Mouse (Mus musculus): Measurements from ENCODE around the gene Gm19684. TPM values are rescaled to one million over a fixed set of nuclear protein-coding genes. Genes with fewer than 3 reads are reported as not detected.
"Not testable (repeated sequence)": the region's sequence is repeated elsewhere in the genome, so short reads cannot be mapped to it uniquely, and the experiment has no call there.

The Gm19684 gene
- polyA plus RNA-seq, 1 experiment from 2014 or later, result not detected

GRCm38 (mm10) chr17:36110641-36111509 lies 10.6 kb upstream of the Gm19684 start:
- not testable (repeated sequence) for DNase-seq (ENCODE audit: low spot score); H3K4me1 ChIP-seq; H3K9me3 ChIP-seq; H3K36me3 ChIP-seq; H3K27ac ChIP-seq
- peaks cover 54% of the 10 kb centered on the region for H3K27me3 ChIP-seq (ENCODE audit: insufficient read depth, poor library complexity, severe bottlenecking)
- WGBS, result 1% methylated on average over 57 of the region's 57 CpGs
- peak overlapping the region; percentile 50 for H3K4me3 ChIP-seq

DNA sequence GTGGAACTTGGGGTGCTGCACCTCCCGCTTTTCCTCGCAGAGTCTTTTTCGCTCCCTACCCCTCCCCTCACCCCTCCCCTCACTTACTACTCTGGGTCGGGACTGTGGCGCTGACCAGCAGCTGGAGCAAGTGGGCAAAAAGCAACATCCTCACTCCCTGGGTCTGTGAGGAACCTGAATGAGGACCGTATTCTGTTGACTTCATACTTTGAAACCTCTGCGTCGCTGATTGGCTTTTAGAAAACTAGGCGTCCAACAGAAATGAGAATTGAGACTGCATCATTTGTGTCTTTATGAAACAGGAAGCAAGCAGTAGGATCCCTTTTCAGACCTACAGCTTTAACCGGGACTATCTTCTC lies 10.0 kb upstream of the Gm19684 start:
- WGBS, result 3% methylated on average over 10 of the region's 10 CpGs
- peaks cover 58% of the 10 kb centered on the region for H3K27me3 ChIP-seq (ENCODE audit: insufficient read depth, poor library complexity, severe bottlenecking)
- peak overlapping the region; percentile 50 for H3K4me3 ChIP-seq
- H3K9me3 ChIP-seq; DNase-seq (ENCODE audit: low spot score); H3K27ac ChIP-seq; H3K4me1 ChIP-seq; H3K36me3 ChIP-seq: not testable (repeated sequence)

- H3K36me3 ChIP-seq; H3K9me3 ChIP-seq; DNase-seq (ENCODE audit: low spot score); H3K27ac ChIP-seq; H3K4me1 ChIP-seq; H3K4me3 ChIP-seq: not testable (repeated sequence)
- H3K27me3 ChIP-seq (ENCODE audit: insufficient read depth, poor library complexity, severe bottlenecking), result peaks cover 60% of the 10 kb centered on the region
- WGBS, result 17% methylated on average over 6 of the region's 6 CpGs
These were observed 7.4 kb upstream of the Gm19684 start for GRCm38 (mm10) chr17:36113979-36114593.

- not testable (repeated sequence) for H3K27ac ChIP-seq; H3K4me3 ChIP-seq; H3K9me3 ChIP-seq; H3K36me3 ChIP-seq; H3K4me1 ChIP-seq; DNase-seq (ENCODE audit: low spot score)
- peaks cover 60% of the 10 kb centered on the region for H3K27me3 ChIP-seq (ENCODE audit: insufficient read depth, poor library complexity, severe bottlenecking)
- 24% methylated on average over 3 of the region's 3 CpGs for WGBS
These were observed 4.9 kb upstream of the Gm19684 start for GRCm38 (mm10) chr17:36116545-36116944.

DNA sequence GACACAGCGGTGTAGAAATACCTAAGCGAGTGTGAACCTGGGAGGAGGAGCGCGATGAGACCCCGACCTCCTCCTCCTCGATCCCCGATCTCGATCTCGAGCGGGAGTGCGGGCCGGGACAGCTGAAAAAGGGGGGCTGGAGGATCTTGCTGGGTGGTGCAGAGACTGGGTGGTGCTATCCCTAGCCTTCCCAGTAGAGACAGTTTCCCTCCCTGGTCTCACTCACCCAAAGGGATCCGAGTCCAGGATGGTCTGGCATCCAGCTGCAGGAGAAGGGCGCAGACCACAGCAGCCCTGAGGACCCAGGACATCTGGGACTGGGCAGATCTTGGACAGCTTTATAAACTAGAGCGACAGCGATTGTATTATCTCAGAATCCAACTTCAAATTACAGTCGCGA lies 639 bp upstream of the Gm19684 start:
- DNase-seq (ENCODE audit: low spot score); H3K9me3 ChIP-seq; H3K4me3 ChIP-seq; H3K4me1 ChIP-seq; H3K27ac ChIP-seq; H3K36me3 ChIP-seq: not testable (repeated sequence)
- peaks cover 54% of the 10 kb centered on the region for H3K27me3 ChIP-seq (ENCODE audit: insufficient read depth, poor library complexity, severe bottlenecking)
- 16% methylated on average over 18 of the region's 18 CpGs for WGBS

DNA sequence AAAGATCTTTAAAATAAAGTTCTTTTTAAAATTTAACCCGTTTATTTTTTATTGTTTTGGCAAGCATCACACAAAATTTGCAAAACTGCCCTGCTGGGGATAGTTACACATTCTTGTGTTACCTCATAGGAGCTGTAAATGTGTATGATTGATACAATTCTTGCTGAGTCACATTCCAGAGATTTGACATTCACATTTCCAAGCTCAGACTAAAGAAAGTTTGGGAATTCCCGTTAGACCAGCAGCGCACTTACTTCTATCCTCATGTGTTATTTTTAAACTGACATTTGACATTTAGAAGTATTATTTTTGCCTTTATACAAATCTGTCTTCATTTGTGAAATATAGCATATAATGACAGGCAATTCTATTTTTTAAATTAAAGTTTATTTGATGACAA lies 2.6 kb downstream of the Gm19684 start:
- DNase-seq (ENCODE audit: low spot score); H3K4me1 ChIP-seq; H3K4me3 ChIP-seq; H3K36me3 ChIP-seq; H3K9me3 ChIP-seq; H3K27ac ChIP-seq: not testable (repeated sequence)
- H3K27me3 ChIP-seq (ENCODE audit: insufficient read depth, poor library complexity, severe bottlenecking), result peaks cover 48% of the 10 kb centered on the region
- WGBS, result 73% methylated on average over 3 of the region's 3 CpGs

DNA sequence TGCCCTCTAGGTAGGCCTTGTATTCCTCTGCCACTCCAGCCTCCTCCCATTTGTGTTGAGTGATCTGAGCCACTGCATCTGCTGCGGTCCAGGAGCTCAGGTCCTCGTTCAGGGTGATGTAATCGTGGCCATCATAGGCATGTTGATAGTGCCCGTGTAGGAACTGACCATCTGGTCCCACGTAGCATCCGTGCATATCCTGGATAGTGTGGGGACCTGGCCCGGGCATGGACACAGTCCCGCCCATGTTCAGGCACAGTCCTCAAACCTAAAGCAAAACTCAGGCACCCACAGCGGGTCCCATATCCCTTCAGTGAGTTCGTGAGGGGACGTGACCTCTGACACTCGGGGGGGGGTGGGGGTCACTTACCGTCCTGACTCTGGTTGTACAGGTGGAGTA lies 7.0 kb downstream of the Gm19684 start:
- 43% methylated on average over 12 of the region's 13 CpGs for WGBS
- not testable (repeated sequence) for DNase-seq (ENCODE audit: low spot score); H3K4me3 ChIP-seq; H3K4me1 ChIP-seq; H3K27ac ChIP-seq; H3K36me3 ChIP-seq; H3K9me3 ChIP-seq
- H3K27me3 ChIP-seq (ENCODE audit: insufficient read depth, poor library complexity, severe bottlenecking), result peaks cover 44% of the 10 kb centered on the region

DNA sequence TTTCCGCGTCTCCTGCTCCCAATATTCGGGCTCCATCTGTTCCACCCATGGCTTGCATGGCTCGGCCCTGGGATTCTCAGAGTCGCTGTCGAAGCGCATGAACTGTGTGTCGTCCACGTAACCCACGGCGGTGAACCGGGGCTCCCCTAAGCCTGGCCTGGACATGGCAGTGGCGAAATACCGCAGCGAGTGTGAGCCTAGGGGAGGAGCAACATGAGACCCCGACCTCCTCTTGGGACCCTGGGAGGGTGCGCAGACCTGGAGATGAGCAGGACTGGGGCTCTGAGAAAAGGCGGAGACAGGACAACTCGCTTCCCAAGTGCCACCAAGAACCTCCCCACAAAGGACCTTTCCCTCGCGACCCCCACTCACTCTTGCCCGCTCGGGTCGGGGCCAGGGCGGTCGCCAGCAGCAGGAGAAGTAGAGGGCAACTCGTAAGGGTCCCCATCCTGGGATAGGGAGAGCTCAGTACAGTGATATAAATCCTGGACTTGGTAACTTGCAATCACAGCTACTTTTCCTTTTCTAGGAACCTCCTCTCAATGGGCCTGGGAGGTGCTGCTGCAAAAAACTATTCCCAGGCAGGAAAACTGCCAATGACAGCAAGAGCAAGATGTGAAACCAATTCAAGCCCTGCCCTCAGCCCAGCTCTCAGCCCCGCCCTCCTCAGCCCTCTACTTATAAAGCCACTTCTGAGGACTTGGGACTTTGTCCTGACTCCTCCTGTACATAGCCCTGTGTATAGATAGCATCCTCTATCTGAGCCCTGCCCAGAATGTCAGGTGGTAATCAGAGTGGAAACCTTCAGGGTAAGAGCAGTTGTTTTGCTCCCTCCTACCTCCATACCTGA lies 7.7 kb downstream of the Gm19684 start, which contains the start of gene Gm7030:
TSS of gene Gm7030 (minus strand) at position 458 of the 850 bp plus-strand sequence.
- H3K27ac ChIP-seq; H3K4me1 ChIP-seq; DNase-seq (ENCODE audit: low spot score); H3K4me3 ChIP-seq; H3K9me3 ChIP-seq; H3K36me3 ChIP-seq: not testable (repeated sequence)
- WGBS, result 25% methylated on average over 28 of the region's 28 CpGs
- H3K27me3 ChIP-seq (ENCODE audit: insufficient read depth, poor library complexity, severe bottlenecking), result peaks cover 44% of the 10 kb centered on the region

GRCm38 (mm10) chr17:36131516-36132265 lies 10.2 kb downstream of the Gm19684 start:
- Histone ChIP-seq H3K27ac (no peak overlapping the region), H3K4me3 (no peak overlapping the region), H3K27me3 (ENCODE audit: insufficient read depth, poor library complexity, severe bottlenecking) (peaks cover 54% of the 10 kb centered on the region), H3K36me3 (no peaks in the 10 kb centered on the region), H3K4me1 (no peaks in the 10 kb centered on the region), H3K9me3 (no peaks in the 10 kb centered on the region)
- WGBS, result 59% methylated on average over 5 of the region's 5 CpGs
- no peak for DNase-seq (ENCODE audit: low spot score)

- H3K4me1 ChIP-seq; H3K9me3 ChIP-seq; DNase-seq (ENCODE audit: low spot score); H3K4me3 ChIP-seq; H3K36me3 ChIP-seq; H3K27ac ChIP-seq: not testable (repeated sequence)
- peaks cover 53% of the 10 kb centered on the region for H3K27me3 ChIP-seq (ENCODE audit: insufficient read depth, poor library complexity, severe bottlenecking)
These were observed 14.1 kb downstream of the Gm19684 start for GRCm38 (mm10) chr17:36135421-36136231.

GRCm38 (mm10) chr17:36136299-36136848 lies 14.9 kb downstream of the Gm19684 start:
- H3K27me3 ChIP-seq (ENCODE audit: insufficient read depth, poor library complexity, severe bottlenecking), result peaks cover 51% of the 10 kb centered on the region
- H3K9me3 ChIP-seq; H3K4me1 ChIP-seq; DNase-seq (ENCODE audit: low spot score); H3K27ac ChIP-seq; H3K36me3 ChIP-seq; H3K4me3 ChIP-seq: not testable (repeated sequence)
- WGBS, result 44% methylated on average over 1 of the region's 1 CpGs
